Mouse (Mus musculus) cerebral cortex, adult 2 months (tissue): ENCODE data around the gene Flna.

Experiments used
- whole genome bisulfite sequencing: fragments of 180-500 bp; shearing (Covaris S2); methylation state at CpG from one replicate; pipeline ENCODE4 v1.1.7; 2018; 5-methylcytosine and 5-hydroxymethylcytosine counted together

The Flna gene

GRCm38 (mm10) chrX:74246213-74246681 is 3.4 kb downstream of the Flna start:
- 2% methylated on average over 33 of the region's 38 CpGs for WGBS

- WGBS, result 10% methylated on average over 21 of the region's 21 CpGs
These were observed 3.9 kb downstream of the Flna start for GRCm38 (mm10) chrX:74245687-74246086.

GRCm38 (mm10) chrX:74245107-74245506 is 4.5 kb downstream of the Flna start:
- 17% methylated on average over 1 of the region's 1 CpGs for WGBS

GRCm38 (mm10) chrX:74244614-74245083 is 5.0 kb downstream of the Flna start:
- WGBS, result 0% methylated on average over 2 of the region's 3 CpGs

- WGBS, result 44% methylated on average over 3 of the region's 3 CpGs
These were observed 5.8 kb downstream of the Flna start for GRCm38 (mm10) chrX:74243807-74244206.

GRCm38 (mm10) chrX:74243396-74243795 is 6.2 kb downstream of the Flna start:
- 63% methylated on average over 2 of the region's 2 CpGs for WGBS

- 91% methylated on average over 4 of the region's 4 CpGs for WGBS
These were observed 9.3 kb downstream of the Flna start for GRCm38 (mm10) chrX:74240332-74240731.

- 89% methylated on average over 5 of the region's 5 CpGs for WGBS
These were observed 16.4 kb downstream of the Flna start for GRCm38 (mm10) chrX:74233196-74233595.

- 71% methylated on average over 1 of the region's 1 CpGs for WGBS
These were observed 19.6 kb downstream of the Flna start for GRCm38 (mm10) chrX:74230038-74230437.

- WGBS, result 67% methylated on average over 1 of the region's 1 CpGs
These were observed 29.5 kb downstream of the Flna start for GRCm38 (mm10) chrX:74220099-74220498.

- WGBS, result 63% methylated on average over 13 of the region's 13 CpGs
These were observed 30.2 kb downstream of the Flna start for GRCm38 (mm10) chrX:74219449-74219848.

GRCm38 (mm10) chrX:74218496-74218895 is 31.1 kb downstream of the Flna start:
- WGBS, result 88% methylated on average over 4 of the region's 4 CpGs

GRCm38 (mm10) chrX:74203556-74203955 is 46.1 kb downstream of the Flna start:
- WGBS, result 97% methylated on average over 2 of the region's 2 CpGs

- WGBS, result 92% methylated on average over 17 of the region's 17 CpGs
These were observed 72.7 kb downstream of the Flna start, which contains the start of gene Tktl1 for GRCm38 (mm10) chrX:74176959-74177358. Tktl1 (plus strand) TSS chrX:74177259.
